Mouse (Mus musculus): ENCODE measurements around the gene Gm10135.

GRCm38 (mm10) chr5:73006784-73007581 is 32.5 kb upstream of the Gm10135 start, which contains the start of gene Slc10a4:
- TF ChIP-seq CTCF (IDR thresholded peaks at IDR 0.05; ENCODE audit: control insufficient read depth, insufficient read depth, insufficient replicate concordance, low read depth, low read length) (no peak), POLR2A (IDR thresholded peaks at IDR 0.05; ENCODE audit: control insufficient read depth, low read depth, low read length) (no peak)

All from testis, adult 2 months (tissue).